Mouse (Mus musculus): ENCODE results near the gene Cyp2c65.

Gene Cyp2c65

DNA sequence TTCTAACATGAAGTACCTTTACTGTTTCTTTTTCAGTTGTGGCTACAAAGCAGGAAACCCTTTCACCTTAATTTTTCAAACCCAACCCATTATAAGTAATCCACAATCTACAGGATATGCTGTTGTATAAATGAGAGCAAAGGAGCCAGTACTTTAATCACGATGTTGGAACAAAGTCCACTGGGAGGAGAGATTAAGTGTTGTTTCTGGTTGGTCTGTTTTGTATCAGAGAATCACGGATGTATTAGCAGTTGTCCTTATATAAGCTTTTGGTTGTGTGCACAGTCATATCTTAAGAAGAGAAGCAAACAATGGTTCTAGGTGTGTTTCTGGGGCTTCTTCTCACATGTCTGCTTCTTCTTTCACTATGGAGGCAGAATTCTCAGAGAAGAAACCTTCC is at the start of gene Cyp2c65:
Gene Cyp2c65 (plus strand): TSS at position 297 of the 400 bp plus-strand sequence.
- no peak for DNase-seq (ENCODE audit: low read depth, low spot score)

DNA sequence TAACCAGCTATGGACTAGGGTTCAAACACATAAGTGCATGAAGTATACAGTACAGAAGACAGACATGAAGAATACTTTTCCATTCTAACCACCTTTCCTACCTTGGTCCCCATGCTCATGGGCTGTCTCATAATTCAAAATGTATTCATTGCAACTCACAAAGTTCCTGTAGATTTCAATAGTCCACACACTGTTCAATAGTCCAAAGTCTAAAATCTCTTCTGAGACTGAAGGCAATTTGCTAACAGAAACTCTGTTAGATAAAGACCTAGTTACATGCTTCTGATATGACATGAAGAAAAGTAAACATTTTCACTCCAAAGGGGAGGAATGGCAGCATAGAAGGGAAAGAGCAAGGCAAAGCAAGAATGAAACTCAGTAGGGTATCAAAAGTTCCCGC is 2.9 kb upstream of the Cyp2c65 start:
- DNase-seq (ENCODE audit: low read depth, low spot score): no peak

DNA sequence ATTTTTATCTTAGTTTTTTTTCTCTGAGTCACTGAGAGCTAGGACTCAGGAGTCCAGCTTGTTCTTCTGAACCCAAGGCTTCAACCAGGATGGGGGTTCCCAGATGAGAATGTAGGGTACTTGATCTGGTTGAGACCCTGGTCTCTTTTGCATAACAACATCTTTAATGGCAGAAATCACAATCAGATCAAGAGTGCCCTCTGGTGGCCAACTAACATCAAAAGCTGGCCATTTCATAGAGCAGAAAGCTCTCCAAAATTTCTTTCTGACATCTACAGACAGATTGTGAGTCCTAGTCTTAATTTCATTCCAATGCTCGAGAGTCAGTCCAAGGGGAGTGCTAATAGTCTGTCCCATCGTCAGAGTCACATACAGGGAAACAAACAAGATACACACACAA is 38.0 kb downstream of the Cyp2c65 start:
- peak; percentile 0 for DNase-seq (ENCODE audit: low read depth, low spot score)

DNA sequence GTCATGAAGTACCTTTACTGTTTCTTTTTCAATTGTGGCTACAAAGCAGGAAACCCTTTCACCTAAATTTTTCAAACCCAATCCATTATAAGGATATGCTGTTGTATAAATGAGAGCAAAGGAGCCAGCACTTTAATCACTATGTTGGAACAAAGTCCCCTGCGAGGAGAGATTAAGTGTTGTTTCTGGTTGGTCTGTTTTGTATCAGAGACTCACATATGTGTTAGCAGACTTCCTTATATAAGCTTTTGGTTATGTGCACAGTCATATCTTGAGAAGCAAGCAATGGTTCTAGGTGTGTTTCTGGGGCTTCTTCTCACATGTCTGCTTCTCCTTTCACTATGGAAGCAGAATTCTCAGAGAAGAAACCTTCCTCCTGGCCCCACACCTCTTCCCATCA is 52.8 kb downstream of the Cyp2c65 start, which contains the start of gene Cyp2c66:
Gene Cyp2c66 (plus strand): TSS at position 255 of the 400 bp plus-strand sequence.
- DNase-seq (ENCODE audit: low read depth, low spot score): no peak

All from forelimb bud, embryonic 11.5 days (tissue).